Mouse (Mus musculus) megakaryocyte, embryonic 14.5 days (primary cell): ENCODE data around the gene Ltbp1.

Source experiments
- FLI1 ChIP-seq: IDR thresholded peaks from 2 replicates; pipeline ENCODE4 v1.6.1; 2012; ENCODE audit warnings: low read length, inconsistent platforms, mixed read lengths
- GATA1 ChIP-seq: IDR thresholded peaks from 3 replicates; pipeline ENCODE4 v1.6.1; 2012; ENCODE audit warnings: mixed read lengths, low read length, inconsistent platforms, borderline replicate concordance

DNA sequence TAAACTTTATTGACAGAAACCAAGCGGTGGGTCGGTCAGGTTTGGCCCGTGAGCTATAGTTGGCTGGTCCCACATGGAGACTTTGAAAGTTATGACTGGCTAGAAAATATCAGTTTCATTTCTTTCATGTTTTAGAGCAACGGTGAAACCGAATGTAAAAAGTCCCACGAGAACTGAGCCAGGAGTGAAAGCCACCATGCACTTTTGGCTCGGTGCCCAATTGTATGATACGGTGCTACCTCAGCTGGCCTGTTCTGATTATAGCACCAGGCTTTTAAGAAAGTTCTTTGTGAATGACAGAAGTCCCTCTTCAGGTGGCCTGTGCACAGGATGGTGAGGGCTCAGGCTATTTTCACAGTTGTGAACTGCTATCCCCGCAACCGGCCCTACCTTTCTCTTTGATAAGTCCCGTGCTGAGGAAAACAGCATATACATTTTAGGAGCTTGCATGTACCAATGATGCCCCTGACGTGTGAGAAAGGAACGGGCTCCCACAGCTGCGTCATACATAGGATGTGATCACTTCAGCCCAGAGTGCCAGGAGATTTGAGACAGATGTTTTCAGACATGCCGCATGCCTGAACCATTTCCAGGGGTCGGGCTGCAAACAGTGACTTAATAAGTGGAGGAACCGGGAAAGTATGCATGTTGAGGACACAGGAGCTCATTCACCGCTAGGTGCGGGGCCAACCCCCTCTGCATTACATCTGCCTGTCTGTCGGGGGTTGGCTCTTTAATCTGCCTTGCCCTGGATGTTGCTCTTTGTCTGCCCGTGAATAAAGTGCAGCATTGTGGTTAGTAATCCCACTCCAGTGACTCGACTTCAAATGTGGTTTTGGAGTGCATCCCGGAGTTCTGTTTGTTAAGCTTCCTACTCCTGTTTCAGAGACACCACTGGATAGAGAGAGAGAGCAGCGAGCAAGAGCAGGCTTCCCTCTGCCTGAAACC, 172.8 kb downstream of the Ltbp1 start:
- TF ChIP-seq GATA1, result no peak
- TF ChIP-seq FLI1, result no peak
